Mouse (Mus musculus): ENCODE measurements around the gene Myoc. TPM values are rescaled to one million over a fixed set of nuclear protein-coding genes. Genes with fewer than 3 reads are reported as not detected.
"Not testable (repeated sequence)": the region's sequence is repeated elsewhere in the genome, so short reads cannot be mapped to it uniquely, and the experiment has no call there.

The Myoc gene
- polyA plus RNA-seq, 1 experiment from 2014 or later, result not detected

GRCm38 (mm10) chr1:162611191-162611590, 27.8 kb upstream of the Myoc start:
- H3K4me3 ChIP-seq (ENCODE audit: low read depth, low read length), result no peak overlapping the region
- no peaks in the 10 kb centered on the region for H3K36me3 ChIP-seq (ENCODE audit: control insufficient read depth, insufficient read depth, low read length)
- DNase-seq (ENCODE audit: low spot score) (no peak), ATAC-seq (replicated peaks; ENCODE audit: low FRiP score) (no peak)
- H3K4me2 ChIP-seq (ENCODE audit: low read depth, low read length, severe bottlenecking), result no peak overlapping the region
- no peak overlapping the region for H3K27ac ChIP-seq (ENCODE audit: low read depth, low read length)
- no peak overlapping the region for H3K9ac ChIP-seq (ENCODE audit: low read length)
- no peaks in the 10 kb centered on the region for H3K27me3 ChIP-seq (ENCODE audit: control insufficient read depth, insufficient read depth, low read length)
- WGBS, result 51% methylated on average over 4 of the region's 4 CpGs
- no peaks in the 10 kb centered on the region for H3K4me1 ChIP-seq (replicated peaks; ENCODE audit: control insufficient read depth, insufficient read depth, low read length)
- no peaks in the 10 kb centered on the region for H3K9me3 ChIP-seq (ENCODE audit: control insufficient read depth, low read length)

GRCm38 (mm10) chr1:162615511-162615910, 23.4 kb upstream of the Myoc start:
- Histone ChIP-seq H3K27me3 (ENCODE audit: control insufficient read depth, insufficient read depth, low read length) (no peaks in the 10 kb centered on the region), H3K27ac (ENCODE audit: low read depth, low read length) (no peak overlapping the region), H3K9ac (ENCODE audit: low read length) (no peak overlapping the region), H3K4me2 (ENCODE audit: low read depth, low read length, severe bottlenecking) (no peak overlapping the region), H3K4me1 (replicated peaks; ENCODE audit: control insufficient read depth, insufficient read depth, low read length) (no peaks in the 10 kb centered on the region), H3K36me3 (ENCODE audit: control insufficient read depth, insufficient read depth, low read length) (no peaks in the 10 kb centered on the region), H3K4me3 (ENCODE audit: low read depth, low read length) (no peak overlapping the region), H3K9me3 (ENCODE audit: control insufficient read depth, low read length) (no peaks in the 10 kb centered on the region)
- DNase-seq (ENCODE audit: low spot score), result no peak
- ATAC-seq (replicated peaks; ENCODE audit: low FRiP score), result no peak
- WGBS, result 86% methylated on average over 1 of the region's 1 CpGs

GRCm38 (mm10) chr1:162620487-162620886, 18.5 kb upstream of the Myoc start:
- Histone ChIP-seq H3K27ac (ENCODE audit: low read depth, low read length) (no peak overlapping the region), H3K4me1 (replicated peaks; ENCODE audit: control insufficient read depth, insufficient read depth, low read length) (no peaks in the 10 kb centered on the region), H3K9ac (ENCODE audit: low read length) (no peak overlapping the region), H3K4me2 (ENCODE audit: low read depth, low read length, severe bottlenecking) (no peak overlapping the region), H3K27me3 (ENCODE audit: control insufficient read depth, insufficient read depth, low read length) (no peaks in the 10 kb centered on the region), H3K36me3 (ENCODE audit: control insufficient read depth, insufficient read depth, low read length) (no peaks in the 10 kb centered on the region), H3K4me3 (ENCODE audit: low read depth, low read length) (no peak overlapping the region), H3K9me3 (ENCODE audit: control insufficient read depth, low read length) (no peaks in the 10 kb centered on the region)
- DNase-seq (ENCODE audit: low spot score) (no peak), ATAC-seq (replicated peaks; ENCODE audit: low FRiP score) (no peak)
- 77% methylated on average over 4 of the region's 4 CpGs for WGBS

- no peak overlapping the region for H3K27ac ChIP-seq (ENCODE audit: low read depth, low read length)
- H3K4me1 ChIP-seq (replicated peaks; ENCODE audit: control insufficient read depth, insufficient read depth, low read length), result no peaks in the 10 kb centered on the region
- no peak overlapping the region for H3K9ac ChIP-seq (ENCODE audit: low read length)
- H3K9me3 ChIP-seq (ENCODE audit: control insufficient read depth, low read length), result no peaks in the 10 kb centered on the region
- no peaks in the 10 kb centered on the region for H3K36me3 ChIP-seq (ENCODE audit: control insufficient read depth, insufficient read depth, low read length)
- H3K4me2 ChIP-seq (ENCODE audit: low read depth, low read length, severe bottlenecking), result no peak overlapping the region
- ATAC-seq (replicated peaks; ENCODE audit: low FRiP score), result no peak
- no peak for DNase-seq (ENCODE audit: low spot score)
- no peaks in the 10 kb centered on the region for H3K27me3 ChIP-seq (ENCODE audit: control insufficient read depth, insufficient read depth, low read length)
- WGBS, result 58% methylated on average over 4 of the region's 4 CpGs
- no peak overlapping the region for H3K4me3 ChIP-seq (ENCODE audit: low read depth, low read length)
Observed at GRCm38 (mm10) chr1:162623895-162624294, 15.1 kb upstream of the Myoc start.

GRCm38 (mm10) chr1:162625229-162625628, 13.7 kb upstream of the Myoc start:
- 75% methylated on average over 7 of the region's 7 CpGs for WGBS

GRCm38 (mm10) chr1:162627821-162628220, 11.1 kb upstream of the Myoc start:
- H3K9ac ChIP-seq (ENCODE audit: low read length); H3K27me3 ChIP-seq (ENCODE audit: control insufficient read depth, insufficient read depth, low read length); H3K4me3 ChIP-seq (ENCODE audit: low read depth, low read length); H3K9me3 ChIP-seq (ENCODE audit: control insufficient read depth, low read length); H3K36me3 ChIP-seq (ENCODE audit: control insufficient read depth, insufficient read depth, low read length); H3K27ac ChIP-seq (ENCODE audit: low read depth, low read length); DNase-seq (ENCODE audit: low spot score); H3K4me2 ChIP-seq (ENCODE audit: low read depth, low read length, severe bottlenecking); H3K4me1 ChIP-seq (replicated peaks; ENCODE audit: control insufficient read depth, insufficient read depth, low read length); ATAC-seq (replicated peaks; ENCODE audit: low FRiP score): not testable (repeated sequence)
- 92% methylated on average over 4 of the region's 4 CpGs for WGBS

More at GRCm38 (mm10) chr1:162625229-162625628, 13.7 kb upstream of the Myoc start:
- Histone ChIP-seq H3K4me3 (ENCODE audit: low read depth, low read length) (no peak overlapping the region), H3K4me1 (replicated peaks; ENCODE audit: control insufficient read depth, insufficient read depth, low read length) (no peaks in the 10 kb centered on the region), H3K9me3 (ENCODE audit: control insufficient read depth, low read length) (no peaks in the 10 kb centered on the region), H3K27ac (ENCODE audit: low read depth, low read length) (no peak overlapping the region), H3K36me3 (ENCODE audit: control insufficient read depth, insufficient read depth, low read length) (no peaks in the 10 kb centered on the region), H3K27me3 (ENCODE audit: control insufficient read depth, insufficient read depth, low read length) (no peaks in the 10 kb centered on the region), H3K9ac (ENCODE audit: low read length) (no peak overlapping the region), H3K4me2 (ENCODE audit: low read depth, low read length, severe bottlenecking) (no peak overlapping the region)
- no peak for ATAC-seq (replicated peaks; ENCODE audit: low FRiP score)
- no peak for DNase-seq (ENCODE audit: low spot score)

GRCm38 (mm10) chr1:162628326-162628725, 10.6 kb upstream of the Myoc start:
- H3K9me3 ChIP-seq (ENCODE audit: control insufficient read depth, low read length); H3K4me2 ChIP-seq (ENCODE audit: low read depth, low read length, severe bottlenecking); H3K9ac ChIP-seq (ENCODE audit: low read length); ATAC-seq (replicated peaks; ENCODE audit: low FRiP score); H3K4me3 ChIP-seq (ENCODE audit: low read depth, low read length); DNase-seq (ENCODE audit: low spot score); H3K36me3 ChIP-seq (ENCODE audit: control insufficient read depth, insufficient read depth, low read length); H3K27ac ChIP-seq (ENCODE audit: low read depth, low read length); H3K27me3 ChIP-seq (ENCODE audit: control insufficient read depth, insufficient read depth, low read length); H3K4me1 ChIP-seq (replicated peaks; ENCODE audit: control insufficient read depth, insufficient read depth, low read length): not testable (repeated sequence)
- WGBS, result 96% methylated on average over 15 of the region's 15 CpGs

- not testable (repeated sequence) for H3K9me3 ChIP-seq (ENCODE audit: control insufficient read depth, low read length); H3K27me3 ChIP-seq (ENCODE audit: control insufficient read depth, insufficient read depth, low read length); H3K36me3 ChIP-seq (ENCODE audit: control insufficient read depth, insufficient read depth, low read length); DNase-seq (ENCODE audit: low spot score); H3K4me1 ChIP-seq (replicated peaks; ENCODE audit: control insufficient read depth, insufficient read depth, low read length); H3K4me3 ChIP-seq (ENCODE audit: low read depth, low read length); H3K27ac ChIP-seq (ENCODE audit: low read depth, low read length); H3K9ac ChIP-seq (ENCODE audit: low read length); H3K4me2 ChIP-seq (ENCODE audit: low read depth, low read length, severe bottlenecking); ATAC-seq (replicated peaks; ENCODE audit: low FRiP score)
- 75% methylated on average over 1 of the region's 1 CpGs for WGBS
Observed at GRCm38 (mm10) chr1:162635291-162635931, 3.5 kb upstream of the Myoc start.

- 79% methylated on average over 3 of the region's 3 CpGs for WGBS
- no peak overlapping the region for H3K27ac ChIP-seq (ENCODE audit: low read depth, low read length)
- no peaks in the 10 kb centered on the region for H3K4me1 ChIP-seq (replicated peaks; ENCODE audit: control insufficient read depth, insufficient read depth, low read length)
Observed at GRCm38 (mm10) chr1:162636516-162636915, 2.4 kb upstream of the Myoc start.

More at GRCm38 (mm10) chr1:162636516-162636915, 2.4 kb upstream of the Myoc start:
- H3K9me3 ChIP-seq (ENCODE audit: control insufficient read depth, low read length), result no peaks in the 10 kb centered on the region
- no peak overlapping the region for H3K4me2 ChIP-seq (ENCODE audit: low read depth, low read length, severe bottlenecking)
- H3K4me3 ChIP-seq (ENCODE audit: low read depth, low read length), result no peak overlapping the region
- no peaks in the 10 kb centered on the region for H3K27me3 ChIP-seq (ENCODE audit: control insufficient read depth, insufficient read depth, low read length)
- DNase-seq (ENCODE audit: low spot score) (no peak), ATAC-seq (replicated peaks; ENCODE audit: low FRiP score) (no peak)
- H3K36me3 ChIP-seq (ENCODE audit: control insufficient read depth, insufficient read depth, low read length), result no peaks in the 10 kb centered on the region
- no peak overlapping the region for H3K9ac ChIP-seq (ENCODE audit: low read length)

All from forebrain, embryonic 11.5 days (tissue).